Mouse (Mus musculus) right cerebral cortex, postnatal 14 days (tissue): ENCODE results near the gene Eef2.
A peak's percentile ranks its signal among the peaks of the same experiment; 100 is the strongest.

ENCODE experiments used
- DNase-seq: peaks from one replicate; pipeline ENCODE4 v3.0.0; 2022

Eef2 gene

DNA sequence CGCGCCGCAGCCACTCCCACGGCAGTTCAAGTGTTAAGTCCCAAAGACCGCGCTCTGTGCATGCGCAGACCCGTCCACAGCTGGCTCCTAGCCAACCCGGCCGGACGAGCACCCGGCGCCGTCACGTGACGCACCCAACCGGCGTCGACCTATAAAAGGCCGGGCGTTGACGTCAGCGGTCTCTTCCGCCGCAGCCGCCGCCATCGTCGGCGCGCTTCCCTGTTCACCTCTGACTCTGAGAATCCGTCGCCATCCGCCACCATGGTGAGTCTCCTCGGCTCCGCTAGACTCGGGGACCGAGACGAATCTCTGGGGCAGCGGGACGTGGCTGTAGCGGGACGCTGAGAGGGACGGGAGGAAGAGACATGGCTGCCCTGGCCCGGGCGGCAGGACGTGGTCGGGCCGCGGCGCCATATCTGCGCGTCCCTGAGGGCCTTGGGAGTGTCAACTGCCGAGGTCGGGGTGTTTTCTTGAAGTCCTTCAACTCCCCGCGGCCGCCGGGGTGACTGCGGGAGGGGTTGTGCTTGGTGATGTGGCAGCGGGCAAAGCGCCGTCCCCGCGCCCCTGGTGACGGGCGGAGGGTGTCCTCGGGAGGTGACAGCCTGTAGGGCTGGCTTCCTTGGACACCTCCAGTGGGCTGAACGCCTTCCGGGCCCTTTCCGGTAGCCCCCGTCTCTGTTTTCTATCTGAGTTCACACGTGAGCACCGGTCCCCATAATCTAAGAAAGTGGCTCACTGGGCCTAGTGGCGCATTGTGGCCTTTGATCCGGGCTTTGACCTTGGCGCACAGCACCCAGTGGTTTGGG, at the start of gene Eef2:
TSS of gene Eef2 (plus strand) at position 166 of the 806 bp plus-strand sequence.
- peak; percentile 100 for DNase-seq

DNA sequence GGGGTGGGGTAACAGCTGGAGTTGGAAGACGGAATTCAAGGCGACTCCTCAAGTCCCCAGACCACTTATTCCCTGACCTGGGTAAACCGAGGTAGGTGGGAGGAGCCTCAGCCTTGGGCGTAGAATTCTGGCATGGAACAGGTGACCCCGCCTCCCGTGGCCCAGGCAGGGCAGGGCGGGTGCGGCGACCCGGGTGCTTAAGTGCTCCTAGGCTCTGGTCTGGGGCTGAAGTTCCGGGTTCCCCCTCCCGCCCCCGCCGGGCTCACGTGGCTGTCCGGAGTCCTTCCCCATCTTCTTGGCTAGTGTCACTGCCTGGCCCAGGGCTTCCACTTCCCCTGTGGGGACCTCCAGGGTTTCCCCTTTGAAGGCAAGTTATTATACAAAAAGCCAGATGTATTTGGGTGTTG, 42.2 kb upstream of the Eef2 start:
- peak; percentile 56 for DNase-seq

- no peak for DNase-seq
Measured at GRCm38 (mm10) chr10:81134966-81135681, 41.3 kb upstream of the Eef2 start, which contains the start of gene Zbtb7a. Zbtb7a (plus strand) TSS chr10:81135220.

DNA sequence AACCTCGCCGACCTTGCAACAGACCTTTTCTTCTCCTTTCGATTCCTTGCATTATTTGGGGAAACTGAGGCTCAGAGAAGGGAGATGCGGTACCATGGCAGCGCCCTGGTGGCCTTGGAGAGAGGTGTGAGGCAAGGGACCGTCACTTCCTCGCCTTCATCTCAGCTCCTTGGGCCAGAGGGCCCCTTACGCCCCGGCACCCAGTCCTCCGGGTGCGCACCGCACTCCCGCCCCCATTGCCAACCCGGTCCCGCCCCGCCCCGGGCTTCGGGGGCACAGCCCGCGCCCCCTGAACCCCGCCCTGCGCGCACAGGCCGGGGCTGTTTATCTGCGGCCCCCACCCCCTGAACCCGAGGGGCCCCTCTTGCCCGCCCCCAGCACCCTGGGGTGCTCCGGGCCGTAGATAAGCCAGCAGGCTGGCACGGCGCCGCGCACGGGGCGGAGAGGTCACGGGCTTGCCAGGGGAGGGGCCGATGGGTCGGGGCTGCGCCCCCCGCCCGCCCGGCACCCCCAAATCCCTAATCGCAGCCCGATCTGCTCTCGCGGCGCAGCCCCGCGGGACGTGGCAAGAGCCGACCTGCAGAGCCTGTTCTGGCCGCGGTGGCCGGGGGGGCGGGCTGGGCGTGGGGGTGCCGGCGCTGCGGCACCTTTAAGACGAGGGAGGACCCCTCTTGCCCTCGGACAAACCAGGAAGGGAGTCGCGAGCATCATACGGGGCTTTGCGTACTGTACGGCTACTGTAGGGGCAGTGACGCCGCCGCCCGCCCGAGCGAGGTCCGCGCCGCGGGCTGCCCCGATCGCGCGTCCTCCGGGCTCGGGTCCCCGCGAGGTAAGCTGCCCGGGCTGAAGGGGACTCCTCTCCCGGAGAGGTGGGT, 40.4 kb upstream of the Eef2 start:
- peak; percentile 71 for DNase-seq

GRCm38 (mm10) chr10:81136706-81137231, 39.7 kb upstream of the Eef2 start:
- peak; percentile 87 for DNase-seq

DNA sequence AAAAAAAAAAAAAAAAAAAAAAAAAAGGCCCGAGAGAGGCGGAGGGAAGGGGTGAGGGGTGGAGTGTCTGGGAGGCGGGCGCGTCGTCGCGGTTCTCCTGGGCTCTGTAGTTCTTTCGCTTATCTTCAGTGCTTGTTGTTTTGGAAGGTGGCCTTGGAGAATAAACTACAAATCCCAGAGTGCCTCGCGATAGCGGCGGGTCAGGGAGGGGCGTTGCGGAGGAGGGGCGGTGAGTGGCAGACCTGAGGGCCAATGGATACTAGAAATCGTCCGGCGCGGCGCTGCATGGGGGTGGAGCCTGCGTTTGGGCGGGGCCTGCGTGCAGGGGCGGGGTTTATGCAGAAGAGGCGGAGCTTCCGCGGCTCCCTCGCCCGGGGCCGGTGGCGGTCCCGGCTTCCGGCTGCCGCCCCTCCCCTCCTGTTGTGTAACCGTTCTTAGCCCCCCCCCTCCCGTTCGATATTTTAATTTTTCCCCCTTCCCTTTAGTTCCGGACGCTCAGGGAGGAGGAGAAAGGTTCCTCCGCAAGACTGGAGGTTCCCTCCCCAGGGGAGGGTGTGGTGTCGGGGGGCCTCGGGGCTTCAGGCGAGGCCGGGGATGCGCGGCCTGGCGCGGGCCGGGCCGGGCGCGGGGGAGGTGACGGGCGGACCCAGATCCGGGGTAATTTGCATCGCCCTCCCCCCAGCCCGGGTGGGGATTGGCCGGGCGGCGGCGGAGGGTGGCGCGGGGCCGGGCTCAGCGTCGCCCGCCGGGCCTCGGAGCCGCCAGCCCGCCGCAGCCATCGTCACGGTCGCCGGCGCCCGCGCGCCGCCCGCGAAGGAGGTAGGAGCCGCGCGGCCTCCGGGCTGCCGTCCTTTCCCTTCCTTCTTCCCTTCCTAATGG, 38.9 kb upstream of the Eef2 start:
- peak; percentile 100 for DNase-seq

DNA sequence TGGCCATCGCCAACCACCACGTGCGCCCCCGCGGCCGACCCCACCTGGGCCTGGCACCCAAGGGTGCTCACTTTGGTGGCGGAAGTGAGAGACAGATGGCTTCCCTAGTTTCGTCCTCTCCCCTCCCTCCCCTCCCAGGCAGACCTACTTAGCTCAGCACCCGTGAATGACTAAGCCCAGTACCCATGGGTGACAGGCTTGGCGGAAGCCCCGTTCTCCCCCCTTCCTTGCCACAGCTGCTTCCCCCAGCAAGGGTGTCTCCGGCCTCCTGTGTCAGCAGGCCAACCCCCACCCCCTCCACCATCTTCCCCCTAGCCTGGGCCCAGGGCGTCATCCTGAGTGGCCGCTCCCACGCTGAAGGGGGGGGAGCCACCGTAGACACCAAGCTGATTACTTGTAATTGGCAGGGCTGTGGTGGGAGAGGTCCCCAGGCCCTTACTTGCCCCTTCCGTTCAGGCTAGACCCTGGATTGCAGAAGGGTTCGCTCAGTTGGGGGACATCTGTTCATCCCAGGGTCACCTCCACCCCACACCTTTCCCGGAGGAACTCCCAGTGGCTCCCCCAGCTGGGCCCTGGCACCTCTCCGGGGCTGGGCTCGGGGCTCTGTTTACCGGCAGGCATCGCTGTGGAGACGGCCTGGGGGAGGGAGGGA, 38.2 kb upstream of the Eef2 start:
- no peak for DNase-seq

GRCm38 (mm10) chr10:81138821-81139528, 37.5 kb upstream of the Eef2 start:
- DNase-seq: no peak

DNA sequence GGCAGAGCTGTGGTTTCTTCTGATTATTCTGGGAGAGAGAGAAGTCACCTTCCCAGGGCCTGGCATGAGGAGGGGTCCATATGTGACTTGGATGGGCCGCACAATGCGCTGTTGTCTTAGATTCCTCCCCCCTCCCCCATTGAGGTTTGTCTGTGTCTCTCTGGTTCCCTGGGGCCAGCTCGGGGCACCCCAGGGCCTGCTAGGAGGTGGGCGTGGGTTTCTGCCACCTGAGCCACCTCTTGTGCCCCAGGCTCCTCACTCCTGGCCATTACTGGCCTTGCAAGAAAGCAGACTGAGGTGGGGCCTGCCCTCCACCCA, 36.9 kb upstream of the Eef2 start:
- DNase-seq: no peak

- DNase-seq: no peak
Measured at GRCm38 (mm10) chr10:81140005-81140404, 36.4 kb upstream of the Eef2 start.

DNA sequence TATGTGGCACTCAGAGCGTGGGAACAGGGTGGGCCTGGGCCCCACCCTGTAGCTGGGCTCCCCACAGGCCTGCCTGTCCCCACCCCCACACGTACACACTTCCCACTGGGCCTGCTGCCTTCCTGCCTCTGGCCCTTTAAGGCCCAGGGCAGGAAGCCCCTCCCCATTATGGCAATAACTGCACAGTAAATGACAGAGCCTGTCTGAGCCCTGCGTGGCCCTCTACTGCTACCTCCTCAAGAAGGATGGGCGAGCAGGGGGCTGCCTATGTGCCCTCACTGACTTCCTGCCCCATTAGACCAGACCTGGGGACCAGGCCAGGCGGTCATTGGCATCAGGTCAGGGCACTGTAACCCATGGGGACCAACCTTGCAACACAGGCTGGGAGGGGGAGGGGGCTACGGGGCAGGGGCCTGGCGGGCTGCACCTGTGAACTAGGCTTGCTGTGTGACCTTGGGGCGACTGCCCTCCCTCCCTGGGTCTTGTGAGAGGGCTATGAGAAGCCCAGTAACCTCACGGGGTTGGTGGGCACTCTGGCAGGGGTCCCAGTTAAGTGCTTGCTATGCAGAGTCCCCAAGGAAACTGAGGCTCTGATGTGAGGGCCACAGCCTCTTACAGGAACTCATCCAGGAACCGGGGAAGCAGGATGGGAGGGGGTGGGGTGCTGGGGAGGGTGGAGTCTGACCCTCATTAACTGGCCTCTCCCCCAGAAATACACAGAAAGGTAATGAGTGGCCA, 35.5 kb upstream of the Eef2 start:
- no peak for DNase-seq

DNA sequence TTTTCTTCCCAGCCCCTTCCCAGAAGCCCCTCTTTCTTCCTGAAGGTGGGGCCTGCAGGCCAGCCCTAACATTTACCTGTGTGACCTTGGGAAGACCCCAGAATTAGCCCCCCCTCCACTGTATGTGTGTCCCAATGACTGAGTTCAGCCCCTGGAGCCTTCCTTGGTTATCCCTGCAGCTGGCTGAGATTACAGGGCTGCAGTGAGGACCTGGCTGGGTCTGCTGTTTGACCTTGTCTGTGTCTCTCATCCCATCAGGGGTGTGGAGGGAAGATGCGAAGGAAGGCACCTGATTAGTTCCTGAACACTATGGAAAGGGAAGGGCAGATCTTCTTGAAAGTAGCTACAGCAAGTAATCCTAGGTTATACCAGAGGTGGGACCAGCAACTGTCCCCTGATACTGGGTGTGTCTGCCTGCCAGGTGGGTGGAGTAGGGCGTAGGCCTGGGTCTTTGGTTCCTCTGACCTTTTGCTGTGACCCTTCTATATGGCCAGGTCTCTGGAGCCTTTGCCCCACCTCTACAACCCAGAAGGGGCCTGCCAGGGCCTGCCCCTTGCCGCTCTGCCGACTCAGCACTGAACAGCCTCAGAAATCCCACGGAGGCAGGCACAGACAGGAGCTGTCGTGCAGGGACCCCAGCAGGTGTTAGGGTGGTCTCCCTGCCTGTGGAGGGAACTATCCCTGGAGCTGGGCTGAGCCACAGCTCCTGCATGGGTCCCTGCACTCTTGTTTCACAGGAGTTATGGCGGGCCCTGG, 34.8 kb upstream of the Eef2 start:
- no peak for DNase-seq

DNA sequence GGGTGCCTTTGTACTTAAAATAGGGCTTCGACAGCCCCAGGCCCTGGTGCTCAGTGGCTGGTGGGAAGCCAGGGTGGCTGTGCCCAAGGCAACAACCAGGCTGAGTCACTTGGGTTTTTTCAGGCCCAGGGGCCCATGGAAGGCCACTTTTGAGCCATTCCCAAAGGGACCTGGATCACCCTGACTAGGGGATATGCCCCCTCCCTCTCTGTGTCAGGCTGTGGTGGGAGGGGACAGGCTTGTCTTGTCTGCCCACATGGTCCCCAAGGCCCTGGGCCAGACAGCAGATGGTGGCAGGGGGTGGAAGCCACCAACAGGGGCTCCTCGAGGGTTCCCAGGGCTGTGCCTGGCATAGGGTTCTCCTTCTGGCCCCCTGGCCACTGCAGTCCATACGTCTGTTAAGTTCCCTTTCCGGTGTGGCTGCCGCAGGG, 33.9 kb upstream of the Eef2 start:
- DNase-seq: no peak

DNA sequence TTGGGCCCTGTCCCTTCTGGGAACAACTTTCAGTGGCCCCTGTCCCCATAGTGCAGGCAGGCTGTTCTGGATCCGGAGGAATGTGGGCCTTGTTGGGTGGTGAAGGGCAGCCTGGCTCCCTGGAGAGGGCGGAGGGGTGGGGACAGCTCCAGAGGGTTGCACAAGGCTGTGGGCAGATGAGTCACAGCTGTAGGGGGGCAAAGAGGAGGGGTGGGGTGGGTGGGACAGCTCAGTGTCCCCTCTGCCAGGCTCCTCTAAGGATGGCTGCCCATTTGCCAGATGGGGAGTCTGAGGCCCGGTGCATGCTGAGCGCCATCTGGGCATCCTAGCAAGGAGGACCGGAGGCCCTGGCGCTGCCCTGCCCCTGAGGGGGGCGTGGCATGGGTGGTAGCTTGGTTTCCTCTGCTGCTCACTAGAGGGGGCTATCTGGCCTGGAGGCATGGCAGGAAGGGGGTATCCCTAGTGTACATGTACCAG, 33.2 kb upstream of the Eef2 start:
- no peak for DNase-seq

DNA sequence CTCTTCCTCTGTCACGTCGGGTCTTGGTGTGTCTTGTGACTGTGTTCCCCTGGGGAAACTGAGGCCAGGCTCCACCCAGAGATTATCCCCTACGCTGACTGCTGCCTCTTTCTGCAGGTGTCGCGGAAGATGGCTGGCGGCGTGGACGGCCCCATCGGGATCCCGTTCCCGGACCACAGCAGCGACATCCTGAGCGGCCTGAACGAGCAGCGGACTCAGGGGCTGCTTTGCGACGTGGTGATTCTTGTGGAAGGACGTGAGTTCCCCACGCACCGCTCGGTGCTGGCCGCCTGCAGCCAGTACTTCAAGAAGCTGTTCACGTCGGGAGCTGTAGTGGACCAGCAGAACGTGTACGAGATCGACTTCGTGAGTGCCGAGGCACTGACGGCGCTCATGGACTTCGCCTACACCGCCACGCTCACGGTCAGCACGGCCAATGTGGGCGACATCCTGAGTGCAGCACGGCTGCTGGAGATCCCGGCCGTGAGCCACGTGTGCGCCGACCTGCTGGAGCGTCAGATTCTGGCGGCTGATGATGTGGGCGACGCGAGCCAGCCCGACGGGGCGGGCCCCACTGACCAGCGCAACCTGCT, 32.5 kb upstream of the Eef2 start:
- no peak for DNase-seq

- no peak for DNase-seq
Measured at GRCm38 (mm10) chr10:81144667-81145066, 31.8 kb upstream of the Eef2 start.

- DNase-seq: no peak
Measured at GRCm38 (mm10) chr10:81145307-81145706, 31.1 kb upstream of the Eef2 start.

DNA sequence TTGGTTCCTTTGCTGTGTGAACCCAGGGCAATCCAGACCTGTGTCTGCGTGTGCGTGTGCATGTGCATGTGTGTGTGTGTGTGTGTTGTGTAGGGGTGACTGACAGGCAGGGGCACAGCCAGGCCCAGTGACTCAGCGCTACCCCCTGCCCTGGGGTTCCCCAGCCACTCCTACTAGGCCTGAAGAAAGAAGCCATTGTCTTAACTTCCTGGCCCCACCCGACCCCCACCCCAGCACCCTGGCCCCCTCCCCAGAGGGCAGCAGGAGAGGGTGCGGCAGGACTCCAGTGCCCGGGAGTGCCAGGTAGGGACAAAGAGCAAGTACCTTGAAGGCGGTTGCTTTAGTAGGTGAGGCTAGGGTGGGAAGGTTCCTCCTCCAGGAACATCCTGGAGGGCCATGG, 30.7 kb upstream of the Eef2 start:
- DNase-seq: no peak

DNA sequence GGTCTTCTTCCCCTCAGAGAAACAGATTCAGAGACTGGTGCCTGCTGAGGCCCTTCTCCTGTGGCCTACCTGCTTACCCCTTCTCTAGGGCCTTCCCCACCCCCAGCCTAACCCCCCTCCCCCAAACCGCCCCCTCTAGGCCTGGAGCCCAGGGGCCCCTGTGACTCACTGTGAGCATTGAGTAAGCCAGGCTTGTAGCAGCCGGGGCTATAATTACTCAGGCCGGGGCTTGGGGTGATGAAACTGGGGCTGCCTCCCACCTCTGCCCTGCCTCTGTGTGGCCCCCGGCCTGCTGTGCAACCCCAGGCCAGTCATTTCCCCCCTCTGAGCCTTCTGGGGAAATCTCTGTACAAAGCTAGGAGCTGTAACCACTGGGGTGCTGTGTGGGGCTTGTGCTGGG, 30.1 kb upstream of the Eef2 start:
- no peak for DNase-seq
